Mouse (Mus musculus) C2C12 (cell line): ENCODE results near the gene Rcan2.

Experiments
- CEBPB ChIP-seq: IDR thresholded peaks from one replicate; pipeline ENCODE4 v1.6.1; 2011; ENCODE audit warnings: low read depth, mild to moderate bottlenecking, control low read depth, moderate library complexity
- CTCF ChIP-seq: IDR thresholded peaks from one replicate; pipeline ENCODE4 v1.5.1; 2011; ENCODE audit not compliant: control insufficient read depth, insufficient read depth, insufficient read length
- MAX ChIP-seq: IDR thresholded peaks from one replicate; pipeline ENCODE4 v1.6.1; 2011; ENCODE audit warnings: mild to moderate bottlenecking, control low read depth

DNA sequence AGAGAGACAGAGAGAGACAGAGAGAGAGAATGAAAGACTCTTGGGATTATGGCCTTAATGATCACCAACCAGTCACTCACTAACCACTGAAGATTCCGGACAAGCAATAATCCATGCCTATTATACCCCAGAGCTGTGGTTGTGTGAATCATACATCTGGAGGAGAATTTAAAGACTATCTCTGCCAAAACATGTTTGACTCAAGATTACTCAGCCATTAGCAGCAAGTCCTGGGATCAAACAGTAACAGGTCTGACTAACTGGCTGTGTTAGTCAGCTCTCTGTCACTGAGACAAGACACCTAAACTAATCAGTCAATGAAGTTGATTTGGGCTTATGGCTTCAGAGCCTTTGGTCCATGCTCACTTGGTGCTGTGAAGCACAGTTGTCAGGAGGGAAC is 233.9 kb downstream of the Rcan2 start:
- no peak for TF ChIP-seq CTCF
- TF ChIP-seq MAX, result no peak
- TF ChIP-seq CEBPB, result no peak
